Mouse (Mus musculus): ENCODE results near the gene Mtg1. TPM values are rescaled to one million over a fixed set of nuclear protein-coding genes. Genes with fewer than 3 reads are reported as not detected.

The Mtg1 gene
- 10 to 100 TPM in 19 of 26 experiments, 1 to 10 TPM in 7; 2.3 to 34.5 (median 16.5) TPM for total RNA-seq (2018; cell fraction: chromatin; rRNA removed)
- total RNA-seq (2018; cell fraction: cytosol; rRNA removed): 10 to 100 TPM in 5 of 26 experiments, 1 to 10 TPM in 21; 5.8 to 11.4 (median 8.5) TPM
- total RNA-seq (2018; cell fraction: nucleus; rRNA removed): 10 to 100 TPM in 14 of 26 experiments, 1 to 10 TPM in 12; 2.8 to 23.3 (median 11.4) TPM
- 8.3 to 14.7 TPM (median 9.4 TPM) in 3 replicates for polyA plus RNA-seq (2018)

GRCm38 (mm10) chr7:140137135-140138020, at the start of gene Mtg1:
Mtg1 (plus strand) TSS chr7:140137564.
- Histone ChIP-seq H3K27ac (peak within 1 kb of the TSS; percentile 52), H3K36me3 (ENCODE audit: inconsistent target) (no peaks in the 10 kb centered on the region; the same call in 1 of the 2 replicates)
- 3% methylated on average over 39 of the region's 39 CpGs for WGBS (ENCODE audit: missing documents)

GRCm38 (mm10) chr7:140090601-140091000, 46.8 kb upstream of the Mtg1 start:
- Histone ChIP-seq H3K79me2 (ENCODE audit: inconsistent target) (no peaks in the 10 kb centered on the region), H3K27ac (no peak overlapping the region), H3K4me3 (ENCODE audit: inconsistent target) (no peak overlapping the region), H3K36me3 (ENCODE audit: inconsistent target) (no peaks in the 10 kb centered on the region)
- WGBS (ENCODE audit: missing documents): 86% methylated on average over 10 of the region's 10 CpGs

More at GRCm38 (mm10) chr7:140137135-140138020, at the start of gene Mtg1:
- H3K4me3 ChIP-seq (ENCODE audit: inconsistent target): peak within 1 kb of the TSS; percentile 58
- H3K79me2 ChIP-seq (ENCODE audit: inconsistent target): no peaks in the 10 kb centered on the region

GRCm38 (mm10) chr7:140092924-140093528, 44.3 kb upstream of the Mtg1 start, which contains the start of gene Prap1:
Prap1 (plus strand) TSS chr7:140093395.
- Histone ChIP-seq H3K79me2 (ENCODE audit: inconsistent target) (no peaks in the 10 kb centered on the region), H3K4me3 (ENCODE audit: inconsistent target) (no peak within 1 kb of the TSS), H3K36me3 (ENCODE audit: inconsistent target) (no peaks in the 10 kb centered on the region), H3K27ac (no peak within 1 kb of the TSS)
- WGBS (ENCODE audit: missing documents): 98% methylated on average over 5 of the region's 5 CpGs

DNA sequence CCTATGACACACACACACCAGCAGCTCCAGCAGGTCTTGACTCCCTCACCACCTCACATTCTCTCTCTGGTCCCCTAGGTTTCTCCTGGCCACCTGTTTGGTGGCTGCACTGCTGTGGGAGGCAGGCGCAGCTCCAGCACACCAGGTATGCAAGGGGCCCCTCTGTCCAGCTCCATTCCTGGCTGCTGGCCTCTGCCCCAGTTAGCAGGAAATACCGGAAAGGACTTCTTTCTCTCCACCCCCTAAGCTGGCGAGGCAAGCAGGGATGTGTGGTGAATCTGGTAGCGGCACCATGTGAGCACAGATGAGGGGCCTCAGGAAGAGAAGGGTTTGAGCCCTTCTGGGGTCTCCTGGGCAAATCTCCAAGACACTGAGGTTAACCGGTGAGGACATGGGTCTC, 42.4 kb upstream of the Mtg1 start:
- no peaks in the 10 kb centered on the region for H3K36me3 ChIP-seq (ENCODE audit: inconsistent target)
- WGBS (ENCODE audit: missing documents): 76% methylated on average over 5 of the region's 5 CpGs

GRCm38 (mm10) chr7:140095556-140095955, 41.8 kb upstream of the Mtg1 start:
- Histone ChIP-seq H3K27ac (no peak overlapping the region), H3K36me3 (ENCODE audit: inconsistent target) (no peaks in the 10 kb centered on the region), H3K79me2 (ENCODE audit: inconsistent target) (no peaks in the 10 kb centered on the region), H3K4me3 (ENCODE audit: inconsistent target) (no peak overlapping the region)
- WGBS (ENCODE audit: missing documents): 53% methylated on average over 1 of the region's 1 CpGs

More for the DNA sequence above, 42.4 kb upstream of the Mtg1 start:
- H3K4me3 ChIP-seq (ENCODE audit: inconsistent target): no peak overlapping the region
- H3K79me2 ChIP-seq (ENCODE audit: inconsistent target): no peaks in the 10 kb centered on the region
- no peak overlapping the region for H3K27ac ChIP-seq

- Histone ChIP-seq H3K27ac (no peak overlapping the region), H3K79me2 (ENCODE audit: inconsistent target) (no peaks in the 10 kb centered on the region), H3K36me3 (ENCODE audit: inconsistent target) (no peaks in the 10 kb centered on the region), H3K4me3 (ENCODE audit: inconsistent target) (no peak overlapping the region)
Measured at GRCm38 (mm10) chr7:140096055-140096454, 41.3 kb upstream of the Mtg1 start.

GRCm38 (mm10) chr7:140098466-140098865, 38.9 kb upstream of the Mtg1 start:
- Histone ChIP-seq H3K27ac (no peak overlapping the region), H3K79me2 (ENCODE audit: inconsistent target) (no peaks in the 10 kb centered on the region), H3K36me3 (ENCODE audit: inconsistent target) (no peaks in the 10 kb centered on the region), H3K4me3 (ENCODE audit: inconsistent target) (no peak overlapping the region)
- WGBS (ENCODE audit: missing documents): 100% methylated on average over 1 of the region's 1 CpGs

DNA sequence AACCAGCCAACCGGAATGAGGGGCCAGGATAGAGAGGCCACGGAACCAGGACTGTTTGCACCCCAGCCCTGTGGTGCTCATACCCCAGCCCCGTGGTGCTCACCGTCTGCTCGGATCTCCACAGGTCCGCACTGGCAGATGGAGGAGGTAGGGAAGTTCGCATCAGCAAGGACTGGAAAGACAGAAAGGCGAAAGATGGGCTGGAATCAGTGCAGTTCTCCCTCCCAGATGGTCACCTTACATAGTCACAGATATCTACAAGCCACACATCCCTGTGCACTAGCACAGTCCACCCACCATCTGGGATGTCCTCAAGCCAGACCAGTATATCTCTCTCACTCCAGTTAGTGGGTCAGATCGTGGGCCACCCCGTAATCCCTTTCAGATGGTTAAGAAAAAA, 35.9 kb upstream of the Mtg1 start:
- Histone ChIP-seq H3K27ac (no peak overlapping the region), H3K4me3 (ENCODE audit: inconsistent target) (peak overlapping the region; percentile 30; the same call in 1 of the 2 replicates), H3K79me2 (ENCODE audit: inconsistent target) (no peaks in the 10 kb centered on the region), H3K36me3 (ENCODE audit: inconsistent target) (peaks cover 11% of the 10 kb centered on the region)
- WGBS (ENCODE audit: missing documents): 96% methylated on average over 8 of the region's 10 CpGs

DNA sequence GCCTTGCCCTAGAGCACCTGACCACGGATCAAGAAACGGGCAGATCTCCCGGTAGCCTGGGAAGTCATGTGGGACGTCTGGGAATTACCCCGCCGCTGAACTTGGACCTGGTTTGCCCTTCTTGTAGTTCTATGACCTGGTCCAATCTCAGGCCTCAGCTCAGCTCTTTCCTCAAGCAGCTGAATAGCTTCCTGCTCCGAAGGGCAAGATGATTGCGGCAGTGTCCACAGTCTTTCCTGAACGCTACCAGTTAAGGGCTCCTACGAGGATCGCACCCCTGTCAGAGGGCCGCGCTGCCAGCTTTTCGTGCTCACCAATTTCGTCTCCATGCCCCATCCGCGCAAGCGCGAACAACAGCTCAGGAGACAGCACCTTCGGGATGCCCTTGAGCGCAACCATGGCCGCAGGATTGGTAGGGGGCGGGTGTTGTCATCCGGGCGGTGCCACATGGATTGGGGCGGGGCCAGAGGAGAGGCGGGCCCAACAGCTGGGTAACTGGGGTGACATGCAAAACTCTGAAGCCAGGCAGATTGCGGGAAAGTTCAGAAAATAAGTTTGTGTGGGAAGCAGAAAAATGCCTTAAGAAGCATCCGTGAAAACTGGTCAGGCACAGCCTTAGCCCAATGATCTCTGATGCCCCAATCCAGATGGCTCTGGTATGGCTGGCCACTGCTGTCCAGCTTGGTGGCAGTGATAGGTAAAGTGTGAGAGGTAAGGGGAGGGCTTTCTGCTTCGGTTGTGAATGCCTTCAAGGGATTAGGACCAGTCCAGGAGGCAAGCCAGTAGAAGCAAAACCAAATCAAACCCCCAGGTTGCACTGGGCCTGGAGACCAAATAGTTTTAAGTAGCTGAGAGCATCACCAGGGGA, 35.1 kb upstream of the Mtg1 start, which contains the start of gene Fuom:
Gene Fuom (minus strand): TSS at position 449 of the 868 bp plus-strand sequence.
- peak within 1 kb of the TSS; percentile 30 for H3K4me3 ChIP-seq (ENCODE audit: inconsistent target)
- 8% methylated on average over 30 of the region's 30 CpGs for WGBS (ENCODE audit: missing documents)
- no peak within 1 kb of the TSS for H3K27ac ChIP-seq
- peaks cover 18% of the 10 kb centered on the region for H3K36me3 ChIP-seq (ENCODE audit: inconsistent target)
- no peaks in the 10 kb centered on the region for H3K79me2 ChIP-seq (ENCODE audit: inconsistent target)

- H3K36me3 ChIP-seq (ENCODE audit: inconsistent target): peaks cover 33% of the 10 kb centered on the region
- H3K79me2 ChIP-seq (ENCODE audit: inconsistent target): no peaks in the 10 kb centered on the region
- H3K4me3 ChIP-seq (ENCODE audit: inconsistent target): no peak overlapping the region
- no peak overlapping the region for H3K27ac ChIP-seq
- WGBS (ENCODE audit: missing documents): 92% methylated on average over 4 of the region's 4 CpGs
Measured at GRCm38 (mm10) chr7:140104009-140104408, 33.4 kb upstream of the Mtg1 start.

- WGBS (ENCODE audit: missing documents): 32% methylated on average over 3 of the region's 3 CpGs
- H3K79me2 ChIP-seq (ENCODE audit: inconsistent target): peaks cover 20% of the 10 kb centered on the region; the same call in 1 of the 2 replicates
- H3K27ac ChIP-seq: peak overlapping the region; percentile 47
- no peak overlapping the region for H3K4me3 ChIP-seq (ENCODE audit: inconsistent target)
- H3K36me3 ChIP-seq (ENCODE audit: inconsistent target): peaks cover 39% of the 10 kb centered on the region
Measured at GRCm38 (mm10) chr7:140111943-140112342, 25.4 kb upstream of the Mtg1 start.

DNA sequence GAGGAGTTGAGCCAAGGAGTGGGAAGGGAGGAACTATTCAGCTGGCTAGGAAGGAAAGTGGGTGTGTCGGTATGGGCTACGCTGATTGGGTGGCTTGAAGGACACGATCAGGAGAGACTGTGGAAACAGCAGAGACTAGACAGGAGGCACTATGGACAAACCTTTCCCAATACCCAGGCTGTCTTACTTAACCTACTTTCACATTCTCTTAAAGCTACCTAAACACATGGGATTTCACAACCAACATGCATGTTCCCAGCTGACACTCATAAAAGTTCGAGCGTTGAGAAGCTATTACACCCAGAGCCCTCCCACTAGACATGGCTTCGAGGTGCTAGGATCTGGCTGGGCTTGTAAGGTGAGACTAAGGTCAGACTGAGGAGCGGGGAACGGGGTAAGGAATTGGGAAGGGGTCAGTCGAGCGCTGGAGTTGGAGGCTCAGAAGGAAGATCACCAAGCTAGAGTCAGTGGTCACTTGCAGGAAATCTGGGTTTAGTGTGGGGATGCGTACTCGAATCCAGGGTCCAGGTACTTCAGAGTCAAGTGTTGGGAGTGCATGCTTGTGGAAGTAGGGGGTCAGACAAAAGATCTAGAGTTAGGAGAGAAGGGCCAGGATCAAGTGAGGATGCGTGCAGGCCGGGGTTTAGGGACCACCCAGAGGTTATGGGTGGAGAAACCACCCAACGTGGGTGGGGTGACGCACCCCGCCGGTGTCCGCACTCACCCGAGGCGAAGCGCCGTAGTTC, 21.6 kb upstream of the Mtg1 start, which contains the start of gene Paox:
Gene Paox (plus strand): TSS at position 217 of the 746 bp plus-strand sequence.
- Histone ChIP-seq H3K27ac (peak within 1 kb of the TSS; percentile 87), H3K36me3 (ENCODE audit: inconsistent target) (peaks cover 4% of the 10 kb centered on the region; the same call in 1 of the 2 replicates), H3K4me3 (ENCODE audit: inconsistent target) (peak within 1 kb of the TSS; percentile 92), H3K79me2 (ENCODE audit: inconsistent target) (peaks cover 20% of the 10 kb centered on the region; the same call in 1 of the 2 replicates)
- WGBS (ENCODE audit: missing documents): under 1% methylated on average over 23 of the region's 23 CpGs

DNA sequence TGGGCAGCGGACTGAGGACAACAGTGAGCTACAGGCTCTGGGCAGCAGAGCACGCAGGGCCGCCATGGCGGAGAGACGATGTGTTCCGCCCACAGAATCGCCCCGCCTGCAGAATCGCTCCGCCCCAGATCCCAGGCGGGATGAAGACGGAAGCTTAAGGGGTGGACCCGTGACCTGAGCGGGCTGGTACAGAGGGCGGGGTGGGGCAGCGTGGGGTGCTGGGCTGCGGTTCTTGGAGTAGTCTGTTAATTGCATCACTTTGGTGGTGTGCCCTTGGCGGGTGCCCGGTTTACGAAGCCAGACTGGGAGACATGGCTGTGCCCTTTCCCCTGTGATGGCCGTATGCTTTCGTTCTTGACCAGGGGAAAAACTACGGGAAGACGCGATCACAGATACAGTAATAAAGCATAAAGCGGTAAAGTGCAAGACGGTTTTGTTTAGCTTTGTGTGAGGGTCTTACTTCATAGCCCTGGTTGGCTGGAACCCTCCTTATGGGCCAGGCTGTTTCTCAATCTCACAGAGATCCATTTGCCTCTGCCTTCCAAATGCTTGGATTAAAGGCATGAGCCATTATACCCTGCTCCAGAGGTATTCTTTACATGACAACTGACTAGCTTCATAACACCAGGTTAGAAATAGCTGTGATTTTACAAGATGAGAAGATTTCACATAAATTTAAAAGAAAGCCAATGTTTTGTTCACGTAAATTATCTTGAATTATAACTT, 20.9 kb upstream of the Mtg1 start, which contains the start of gene Echs1:
Gene Echs1 (minus strand): TSS at position 148 of the 726 bp plus-strand sequence.
- WGBS (ENCODE audit: missing documents): 5% methylated on average over 25 of the region's 28 CpGs
- H3K27ac ChIP-seq: peak within 1 kb of the TSS; percentile 87
- peak within 1 kb of the TSS; percentile 92 for H3K4me3 ChIP-seq (ENCODE audit: inconsistent target)
- no peaks in the 10 kb centered on the region for H3K36me3 ChIP-seq (ENCODE audit: inconsistent target)
- peaks cover 20% of the 10 kb centered on the region; the same call in 1 of the 2 replicates for H3K79me2 ChIP-seq (ENCODE audit: inconsistent target)
